Mouse (Mus musculus) adrenal gland (tissue): ENCODE results near the gene Cebpzos.

Experiments used
- intact Hi-C: fragments of 180-260 bp; cut with DNase I; formaldehyde crosslinking; loops from one replicate; pipeline ENCODE4 v1.15.1; 2025
- long read RNA-seq, 2 experiments: library from polyadenylated mRNA; unstranded; transcript quantifications; one replicate each; pipeline ENCODE4 v2.0.0; 2020; ENCODE audit warnings: borderline replicate concordance in 1 of 2; ENCODE audit not compliant: insufficient replicate concordance in 1 of 2

Gene Cebpzos
- long read RNA-seq, experiment 1, transcript Cebpzos-202 (5 exons, 602 nt): major isoform, 30 of 60 reads
- long read RNA-seq, experiment 1, transcript Cebpzos-201 (5 exons, 753 nt): minor isoform, 13 of 60 reads
- long read RNA-seq, experiment 1, partial matches to known transcripts: 17 of 60 reads
- long read RNA-seq, experiment 1, other reads (novel, unspliced or antisense): 0 of 60 reads
- long read RNA-seq, experiment 2, transcript Cebpzos-202 (5 exons, 602 nt): major isoform, 52 of 96 reads
- long read RNA-seq, experiment 2, transcript Cebpzos-201 (5 exons, 753 nt): minor isoform, 18 of 96 reads
- long read RNA-seq, experiment 2, partial matches to known transcripts: 23 of 96 reads
- long read RNA-seq, experiment 2, other reads (novel, unspliced or antisense): 3 of 96 reads

DNA sequence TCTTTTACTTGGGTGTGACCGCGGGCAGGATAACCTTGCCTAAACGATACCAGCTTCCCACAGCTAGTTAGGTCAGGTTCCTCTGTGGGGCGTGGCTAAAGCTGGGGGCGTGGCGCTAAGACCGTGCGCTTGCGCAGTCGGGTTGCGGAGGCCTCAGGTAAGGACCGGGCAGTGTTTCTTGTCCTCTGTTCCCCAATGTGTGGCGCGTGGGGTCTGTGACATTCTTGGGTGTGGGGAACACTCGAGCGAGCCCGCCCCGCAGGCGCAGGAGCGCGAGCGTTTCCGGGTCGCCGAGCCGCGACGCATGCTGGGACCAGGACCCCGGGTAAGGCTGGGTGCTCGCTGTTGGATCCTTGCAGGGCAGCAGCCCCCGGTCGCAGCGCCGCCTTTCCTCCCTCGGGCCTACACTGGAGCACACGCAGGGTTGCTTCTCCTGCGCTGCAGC, at the start of gene Cebpzos:
Cebpzos (plus strand) TSS at position 132 of the 445 bp plus-strand sequence.
- intact Hi-C loops: no loop called here

DNA sequence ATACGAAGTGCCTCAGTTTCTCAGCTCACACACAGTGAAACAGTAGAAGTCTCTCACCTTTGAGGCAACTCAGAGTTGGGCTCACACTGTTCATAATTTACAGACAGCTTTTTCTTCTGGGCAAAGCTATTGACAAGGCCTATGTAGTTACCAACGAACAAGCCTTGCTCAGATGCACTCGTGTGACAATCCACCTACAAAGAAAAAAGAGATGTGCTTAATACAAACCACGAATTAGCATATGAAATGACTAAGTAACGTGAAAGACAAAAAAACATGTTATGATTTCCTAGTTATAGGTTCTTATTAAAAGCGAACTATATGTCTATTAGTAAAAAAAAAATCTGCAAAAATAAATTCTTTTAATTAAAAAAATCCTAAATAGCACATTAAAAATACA, 42.4 kb upstream of the Cebpzos start:
- intact Hi-C loops: no loop called here

DNA sequence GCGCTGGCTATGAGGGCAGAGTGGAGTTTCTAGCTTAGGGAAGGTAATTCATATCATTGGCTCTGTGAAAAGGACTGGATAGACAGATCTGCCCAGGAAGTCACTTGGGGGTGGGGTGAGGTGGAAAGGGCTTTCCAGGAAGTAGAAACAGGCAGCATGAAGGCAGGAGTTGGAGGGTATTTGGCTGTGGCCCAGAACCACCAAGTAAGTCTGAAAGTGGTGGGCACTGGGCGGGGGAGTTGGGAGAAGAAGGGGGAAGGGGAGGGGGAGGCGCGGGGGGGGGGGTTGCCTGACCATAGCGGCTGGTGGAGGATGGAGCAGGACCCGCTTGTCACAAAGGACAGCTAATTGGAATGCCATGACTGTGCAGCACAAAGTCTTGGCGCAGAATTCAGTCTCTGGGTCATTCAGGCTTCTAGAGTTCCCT, 34.4 kb upstream of the Cebpzos start:
- intact Hi-C loops: no loop called here

DNA sequence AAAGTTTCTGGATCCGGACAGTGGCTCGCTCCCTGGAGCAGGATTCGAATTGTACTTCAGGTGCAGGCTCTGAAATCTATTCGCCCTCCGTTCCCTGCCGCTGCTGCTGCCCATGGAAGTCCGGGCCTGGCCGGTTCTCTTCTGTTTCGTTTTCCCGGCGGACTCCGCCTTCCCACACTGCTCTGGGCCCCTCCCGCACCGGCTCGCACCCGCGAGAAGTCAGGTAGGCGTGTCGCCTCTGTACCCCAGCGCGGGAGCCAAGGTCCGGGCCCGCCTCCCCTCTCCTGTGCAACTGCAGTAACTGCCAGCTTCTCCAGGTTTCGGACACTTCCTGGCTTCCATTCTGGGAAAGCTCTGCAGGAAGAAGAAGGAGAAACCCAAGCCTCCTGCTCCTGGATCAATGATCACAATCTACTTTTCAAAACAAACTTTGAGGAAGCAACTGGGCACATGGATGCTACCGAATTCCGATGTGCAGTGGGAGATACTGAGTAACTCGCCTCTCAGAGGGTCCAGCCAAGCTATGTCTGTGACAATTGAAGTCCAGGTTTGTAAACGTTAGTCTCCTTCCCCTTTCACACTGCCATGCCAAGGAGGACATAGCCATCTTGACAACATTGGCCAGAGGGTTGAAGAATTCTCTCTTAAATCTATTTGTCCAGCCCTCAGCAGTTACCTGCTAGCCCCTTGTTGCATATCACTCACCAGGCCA, 33.7 kb upstream of the Cebpzos start, which contains the start of gene Eif2ak2:
Eif2ak2 (minus strand) TSS at position 173 of the 712 bp plus-strand sequence.
- intact Hi-C loops: no loop called here

DNA sequence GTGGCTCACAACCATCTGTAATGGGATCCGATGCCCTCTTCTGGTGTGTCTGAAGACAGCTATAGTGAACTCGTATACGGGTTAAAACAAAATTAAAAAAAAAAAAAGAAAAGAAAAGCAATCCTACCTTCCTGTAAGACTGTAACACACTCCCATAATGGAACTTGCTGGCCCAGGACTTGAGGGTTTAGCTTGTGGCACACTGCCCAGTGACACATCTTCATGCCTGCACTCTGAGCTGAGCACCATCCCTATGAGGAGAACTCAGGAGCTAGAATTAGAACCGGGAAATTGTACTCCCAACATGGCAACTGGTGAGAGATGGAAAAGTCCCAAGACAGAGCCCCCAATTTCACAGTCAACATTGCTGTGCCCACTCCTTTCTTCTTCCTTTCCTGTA, 33.0 kb upstream of the Cebpzos start:
- intact Hi-C loops: no loop called here

DNA sequence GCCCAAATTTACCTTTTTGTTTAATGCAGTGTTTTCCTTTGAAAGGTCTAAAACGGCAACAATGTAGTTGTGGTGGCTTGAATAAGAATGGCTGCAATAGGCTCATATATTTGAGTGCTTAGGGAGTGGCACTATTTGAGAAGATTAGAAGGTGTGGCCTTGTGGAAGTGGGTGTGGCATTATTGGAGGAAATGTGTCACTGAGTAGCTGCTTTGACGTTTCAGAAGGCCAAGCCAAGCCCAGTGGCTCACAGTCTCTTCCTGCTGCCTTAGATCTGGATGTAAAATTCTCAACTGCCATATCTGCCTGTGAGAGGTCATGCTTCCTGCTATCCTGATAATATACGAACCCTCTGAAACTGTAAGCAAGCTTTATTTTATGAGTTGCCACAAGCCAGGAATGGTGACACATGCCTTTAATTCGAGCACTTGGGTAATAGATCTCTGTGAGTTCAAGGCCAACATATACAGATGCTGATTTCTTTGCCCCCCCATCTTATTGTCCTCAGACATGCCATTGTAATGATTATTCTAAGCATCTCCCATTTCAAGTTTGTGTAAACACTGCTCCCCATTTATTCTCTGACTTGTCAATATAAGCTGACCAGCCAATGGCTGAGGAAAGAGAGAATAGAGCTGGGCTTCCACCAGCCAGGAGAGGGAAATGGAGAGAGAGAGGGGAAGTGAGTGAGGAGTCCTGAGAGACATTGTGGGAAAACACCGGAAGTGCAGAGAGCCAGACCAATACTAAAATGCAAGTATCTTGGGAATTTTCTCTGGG, 30.8 kb upstream of the Cebpzos start:
- intact Hi-C loops: no loop called here

DNA sequence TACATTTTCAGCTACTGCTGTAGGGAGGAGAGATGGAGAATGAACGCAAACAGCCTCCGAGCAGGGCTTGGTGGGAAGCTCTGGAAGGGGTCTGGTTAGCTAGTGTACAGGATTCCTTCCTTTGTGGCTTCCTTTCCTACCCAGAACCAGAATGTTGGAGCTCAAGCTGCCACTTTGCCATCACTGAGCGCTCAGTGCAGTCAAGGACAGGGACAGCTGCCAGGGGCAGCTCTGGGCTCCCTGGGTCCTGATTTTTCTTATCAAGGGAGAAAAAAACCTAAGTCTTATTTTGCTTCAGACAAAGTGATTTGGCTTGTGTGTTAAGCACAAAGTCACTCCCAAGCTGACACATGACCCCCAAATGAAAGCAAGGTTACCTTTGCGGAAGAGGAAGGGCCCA, 27.7 kb upstream of the Cebpzos start:
- intact Hi-C loops: no loop called here

DNA sequence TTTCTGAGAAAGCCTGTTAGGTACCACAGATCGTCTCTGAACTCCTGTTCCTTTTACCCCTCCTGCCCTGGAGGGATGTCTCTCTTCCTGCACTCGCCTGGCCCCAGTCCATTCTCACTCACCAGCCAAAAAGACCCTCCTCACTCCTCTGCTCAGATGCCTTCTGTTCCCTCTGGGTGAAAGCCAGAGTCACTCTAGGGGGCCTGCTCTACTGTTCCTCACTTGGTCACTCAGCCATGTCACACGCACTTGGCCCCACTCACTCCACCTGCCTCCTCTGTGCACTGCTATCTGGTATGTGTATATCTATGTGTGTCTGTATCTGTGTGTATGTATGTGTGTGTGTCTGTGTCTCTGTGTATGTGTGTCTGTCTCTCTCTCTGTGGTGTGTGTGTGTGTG, 27.1 kb upstream of the Cebpzos start:
- intact Hi-C loops: no loop called here

DNA sequence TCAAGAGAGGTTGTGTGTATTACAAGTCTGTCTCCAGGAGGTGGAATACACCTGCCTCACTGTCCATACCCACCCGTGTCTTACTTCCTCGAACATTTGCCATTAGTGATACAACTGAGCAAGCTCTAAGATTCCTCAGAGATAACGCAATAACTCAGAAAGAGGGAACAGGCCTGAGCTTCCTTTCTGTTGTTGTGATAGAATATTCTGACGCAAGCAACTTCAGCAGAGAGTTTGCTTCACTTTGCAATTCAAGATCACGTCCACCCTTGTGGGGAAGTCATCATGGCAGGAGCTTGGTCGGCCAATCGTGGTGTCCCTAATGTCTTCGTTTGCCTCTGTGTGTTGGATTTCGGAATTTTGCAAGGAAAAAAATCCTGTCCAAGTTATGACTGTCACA, 25.3 kb upstream of the Cebpzos start:
- intact Hi-C loops: no loop called here

DNA sequence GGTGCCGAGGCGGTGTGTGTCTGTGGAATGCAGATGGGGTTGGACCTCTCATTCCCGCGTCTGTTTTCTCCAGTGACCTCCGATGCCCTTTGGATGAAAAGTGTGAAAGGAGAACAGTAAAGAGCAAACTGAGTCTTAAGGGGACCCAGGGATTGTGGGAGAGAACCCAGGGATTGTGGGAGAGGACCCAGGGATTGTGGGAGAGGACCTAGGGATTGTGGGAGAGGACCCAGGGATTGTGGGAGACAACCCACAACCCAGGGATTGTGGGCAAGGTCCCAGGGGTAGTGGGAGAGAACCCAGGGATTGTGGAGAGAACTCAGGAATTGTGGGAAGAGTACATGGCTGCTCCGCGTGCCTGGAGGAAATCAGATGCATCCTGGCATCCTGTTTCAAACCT, 21.3 kb upstream of the Cebpzos start:
- intact Hi-C loops: no loop called here

DNA sequence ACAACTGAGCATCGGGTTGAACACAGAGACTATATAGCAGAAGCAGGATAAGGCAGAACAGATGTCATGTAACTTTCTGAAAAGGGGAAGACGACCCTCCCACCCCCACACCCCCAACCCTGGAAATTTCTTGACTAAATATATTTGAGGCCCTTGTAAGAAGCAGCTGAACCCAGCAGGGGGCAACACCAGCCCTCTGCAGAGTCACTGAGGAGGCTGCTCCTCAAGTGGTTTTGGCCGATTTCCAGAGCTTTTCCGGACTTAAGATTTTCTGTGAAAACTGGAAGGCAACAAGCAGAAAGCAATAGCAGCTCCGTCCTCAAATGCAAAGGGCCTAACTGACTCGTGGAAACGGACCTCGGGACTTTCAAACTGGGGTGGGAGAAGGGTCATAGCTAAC, 20.9 kb upstream of the Cebpzos start:
- intact Hi-C loops: no loop called here

DNA sequence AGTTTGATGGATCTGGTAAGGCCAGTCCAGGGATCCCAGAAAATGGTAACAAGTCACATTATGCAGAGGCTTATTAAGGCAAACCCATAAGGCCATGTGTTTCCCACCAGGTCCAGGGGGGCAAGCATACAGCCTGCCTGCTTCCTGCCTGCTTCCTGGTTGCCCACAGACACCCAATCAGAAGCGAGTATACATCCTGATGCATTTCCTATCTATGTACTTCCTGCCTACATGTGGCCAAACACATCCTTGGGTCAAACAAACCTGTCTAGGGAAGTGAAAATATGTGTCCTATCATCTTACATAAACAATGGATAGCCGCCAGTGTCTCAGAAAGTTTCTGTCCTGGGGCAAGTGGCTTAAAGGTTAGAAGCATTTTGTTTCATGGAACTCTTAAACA, 13.1 kb upstream of the Cebpzos start:
- intact Hi-C loops: no loop called here

DNA sequence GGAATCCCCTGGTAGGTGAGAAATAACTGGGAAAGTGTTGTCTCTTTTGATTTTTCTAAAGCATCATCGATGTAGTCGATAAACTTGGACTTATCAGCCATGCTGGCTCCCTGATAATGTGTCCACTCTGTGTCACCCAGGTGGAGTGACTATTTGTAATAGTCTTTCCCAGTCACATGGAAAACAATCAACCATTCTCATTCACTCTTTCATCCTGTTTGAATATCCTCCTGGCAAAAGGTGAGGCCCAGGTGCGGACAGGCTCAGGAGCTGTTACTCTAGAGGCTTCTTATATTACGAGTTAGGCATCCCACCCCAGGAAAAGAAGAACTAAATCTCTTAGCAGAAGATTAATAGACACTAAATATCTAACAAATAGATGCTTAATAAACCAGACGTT, 9.4 kb upstream of the Cebpzos start, which contains the start of gene Sult6b1:
Sult6b1 (minus strand) TSS at position 101 of the 400 bp plus-strand sequence.
- intact Hi-C loops: no loop called here

DNA sequence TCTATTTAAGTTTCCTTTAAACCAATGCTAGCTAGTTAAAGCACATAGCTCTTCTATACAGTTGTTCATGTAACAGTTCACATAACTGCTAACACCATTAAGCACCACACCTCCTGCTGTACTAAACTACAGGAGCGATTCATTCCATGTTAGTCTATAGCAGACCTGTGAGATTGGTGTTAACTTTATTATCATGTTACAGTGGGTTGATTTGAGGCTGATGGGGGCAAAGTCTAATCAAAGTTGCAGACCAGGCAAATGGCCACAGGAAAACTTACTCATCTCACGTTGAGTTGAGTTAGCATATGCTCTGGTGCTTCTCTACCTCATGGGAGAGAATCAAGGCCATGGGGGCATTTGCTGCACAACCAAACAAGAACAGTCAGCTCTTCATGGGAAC, 6.9 kb upstream of the Cebpzos start:
- intact Hi-C loops: no loop called here

DNA sequence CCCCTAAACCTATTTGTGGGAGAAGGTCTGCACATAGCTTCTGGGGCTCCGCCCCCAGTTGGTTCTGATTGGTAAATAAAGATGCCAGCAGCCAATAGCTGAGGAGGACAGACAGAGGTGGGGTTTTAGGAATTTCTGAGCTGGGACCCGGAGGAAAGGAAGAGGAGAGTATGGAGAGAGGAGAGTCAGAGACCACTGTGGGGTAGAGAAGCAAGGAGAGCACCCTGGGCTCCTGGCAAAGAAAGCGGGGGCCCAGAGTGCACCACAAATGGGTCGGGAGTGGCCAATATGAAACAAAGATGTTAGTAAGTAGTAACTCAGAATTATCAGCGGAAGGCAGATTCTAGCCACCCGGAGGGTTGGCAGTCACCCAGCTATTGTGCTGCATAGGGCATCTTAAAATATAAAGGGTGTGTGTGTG, 3.4 kb upstream of the Cebpzos start:
- intact Hi-C loops: no loop called here

DNA sequence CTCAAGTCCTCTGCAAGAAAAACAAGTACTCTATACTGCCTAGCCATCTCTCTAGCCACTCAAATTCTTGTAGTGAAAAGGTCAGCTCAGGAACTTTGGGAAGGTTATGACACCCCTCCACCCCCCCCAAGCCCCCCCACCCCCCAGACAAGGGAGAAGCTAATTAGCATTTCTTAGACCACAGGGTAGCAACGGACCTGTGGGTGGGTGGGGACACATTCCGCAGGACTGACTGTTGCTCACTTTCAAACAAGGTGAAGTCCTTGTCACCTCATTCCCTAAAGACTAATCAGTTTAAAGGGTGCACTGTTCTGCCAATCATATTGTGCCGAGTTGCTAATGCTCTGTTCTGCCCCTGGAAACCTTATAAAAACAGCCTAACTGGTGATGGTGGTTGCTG, 2.4 kb upstream of the Cebpzos start:
- intact Hi-C loops: no loop called here

DNA sequence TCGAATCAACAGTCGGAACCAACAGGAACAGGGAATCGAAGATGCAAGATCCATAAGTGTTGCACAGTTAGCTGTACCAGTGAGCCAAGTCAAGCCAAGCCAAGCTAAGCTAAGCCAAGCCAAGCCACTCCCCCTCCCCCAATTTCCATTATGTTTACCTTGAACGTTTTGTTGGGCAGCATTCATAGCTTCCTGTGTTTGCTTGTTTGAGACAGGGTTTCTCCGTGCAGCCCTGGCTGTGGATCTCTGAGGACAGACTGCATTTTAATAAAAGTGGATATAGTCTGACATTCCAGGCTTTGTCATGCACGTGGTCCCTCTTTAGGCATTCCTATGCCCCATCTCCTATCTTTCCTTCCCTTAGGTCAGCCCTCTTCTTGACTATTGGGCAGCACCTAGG, 528 bp upstream of the Cebpzos start:
- intact Hi-C loops: no loop called here

DNA sequence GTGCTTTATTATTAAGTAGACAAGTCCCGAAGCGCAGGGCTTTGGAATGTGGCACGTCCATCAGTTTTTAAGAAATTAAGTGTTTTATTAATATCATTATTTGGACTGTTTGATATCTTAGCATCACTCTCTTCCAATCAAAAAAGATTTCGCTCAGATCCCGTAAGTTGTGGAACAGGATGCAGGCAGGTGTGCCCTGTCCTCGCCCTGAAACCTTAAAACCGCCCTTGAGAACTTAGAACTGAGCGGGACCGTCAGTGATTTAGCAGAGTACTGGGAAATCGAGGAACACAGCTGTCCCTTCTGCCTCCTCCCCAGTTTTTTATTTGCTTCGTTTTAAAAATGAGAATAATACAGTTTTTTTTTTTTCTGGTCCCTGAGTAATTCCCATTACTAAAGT, 599 bp downstream of the Cebpzos start:
- intact Hi-C loops: no loop called here

DNA sequence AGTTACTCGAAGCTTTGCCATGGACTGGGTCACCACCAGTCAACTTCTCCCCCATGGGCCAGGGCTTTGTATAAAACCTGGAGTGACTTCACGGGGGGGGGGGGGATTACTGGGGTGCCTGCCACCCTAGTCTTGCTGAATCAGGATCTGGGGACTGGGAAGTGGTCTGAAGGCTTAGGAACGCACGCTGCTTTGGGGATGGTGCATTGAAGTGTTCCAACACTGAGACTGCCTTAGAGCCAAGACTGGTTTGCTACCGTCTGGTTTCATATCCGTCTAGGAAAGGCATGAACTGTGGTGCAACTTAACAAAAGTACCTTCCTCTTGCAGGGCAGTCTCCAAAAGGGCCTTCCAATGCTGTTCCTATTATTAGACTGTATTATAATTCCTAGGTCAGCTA, 1.4 kb downstream of the Cebpzos start:
- intact Hi-C loops: no loop called here

DNA sequence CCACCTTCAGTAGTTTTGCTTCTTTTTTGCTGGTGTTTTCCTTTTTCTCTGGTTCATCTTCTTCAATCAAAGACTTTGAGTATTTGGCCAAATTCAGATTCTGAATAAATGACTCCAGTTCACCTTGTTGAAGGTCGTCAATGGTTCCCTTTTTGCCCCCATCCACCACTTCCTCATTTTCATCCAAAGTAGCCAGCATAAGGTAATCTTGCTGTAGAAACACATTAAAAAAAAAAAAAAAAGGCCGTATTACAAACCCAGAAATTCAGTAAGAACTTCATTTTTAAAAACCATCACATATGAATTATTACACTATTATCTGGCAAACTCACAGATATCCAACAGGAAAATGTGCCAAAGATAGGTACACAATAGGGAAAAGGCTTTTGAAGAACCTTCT, 19.6 kb downstream of the Cebpzos start:
- intact Hi-C loops: no loop called here

DNA sequence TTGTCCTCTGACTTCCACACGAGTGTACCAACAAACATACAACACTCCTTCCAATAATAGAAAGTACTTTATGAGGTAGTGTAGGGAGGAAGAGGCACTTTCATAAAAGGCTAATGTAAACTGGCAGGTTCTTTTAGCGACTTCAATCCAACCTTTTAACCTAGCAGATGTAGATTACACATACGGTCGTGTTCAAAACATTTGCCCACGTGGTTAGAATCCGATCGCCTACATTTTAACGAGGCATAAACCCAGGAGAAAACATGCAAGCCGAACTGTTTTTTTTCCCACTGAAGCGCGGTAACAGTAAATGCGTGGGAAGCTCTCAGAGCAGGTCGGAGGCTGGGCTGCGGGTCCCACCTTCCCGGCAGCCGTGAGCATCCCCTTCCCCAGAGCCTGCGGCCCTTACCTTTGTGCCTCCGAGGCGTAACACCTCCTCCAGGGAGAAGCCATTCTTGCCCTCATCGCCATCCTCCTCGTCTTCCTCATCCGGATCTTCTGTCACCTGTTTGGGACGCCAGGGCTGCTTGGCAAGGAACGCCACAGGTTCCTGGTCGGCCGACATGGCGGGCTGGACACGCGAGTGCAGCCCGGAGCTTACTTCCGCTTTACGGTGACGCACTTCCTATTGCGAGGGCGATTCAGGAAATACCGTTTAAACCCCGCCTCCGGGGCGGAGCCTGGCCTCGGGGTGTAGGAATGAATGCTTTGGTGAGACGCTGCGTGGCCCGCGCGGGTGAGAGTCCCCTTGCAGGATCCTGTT, 20.3 kb downstream of the Cebpzos start, which contains the start of the genes Cebpz and Ndufaf7:
Cebpz (minus strand) TSS at position 601 of the 763 bp plus-strand sequence.
Ndufaf7 (plus strand) TSS at position 671 of the 763 bp plus-strand sequence.
- intact Hi-C loops: no loop called here
